Mouse (Mus musculus) thymus, adult 2 months (tissue): ENCODE data around the gene Mcur1.

Experiments used
- CTCF ChIP-seq: fragments of 200-500 bp; IDR thresholded peaks from 2 replicates; pipeline ENCODE4 v1.5.1; 2012; ENCODE audit warnings: mild to moderate bottlenecking, control low read depth, low read length, moderate library complexity, borderline replicate concordance; ENCODE audit not compliant: control insufficient read depth, poor library complexity, insufficient read depth; ENCODE audit errors: extremely low read depth
- POLR2A ChIP-seq: fragments of 200-500 bp; IDR thresholded peaks from 2 replicates; pipeline ENCODE4 v1.6.1; 2012; ENCODE audit warnings: mild to moderate bottlenecking, low read length, control low read depth, moderate library complexity; ENCODE audit not compliant: control insufficient read depth, poor library complexity, insufficient read depth; ENCODE audit errors: extremely low read depth

DNA sequence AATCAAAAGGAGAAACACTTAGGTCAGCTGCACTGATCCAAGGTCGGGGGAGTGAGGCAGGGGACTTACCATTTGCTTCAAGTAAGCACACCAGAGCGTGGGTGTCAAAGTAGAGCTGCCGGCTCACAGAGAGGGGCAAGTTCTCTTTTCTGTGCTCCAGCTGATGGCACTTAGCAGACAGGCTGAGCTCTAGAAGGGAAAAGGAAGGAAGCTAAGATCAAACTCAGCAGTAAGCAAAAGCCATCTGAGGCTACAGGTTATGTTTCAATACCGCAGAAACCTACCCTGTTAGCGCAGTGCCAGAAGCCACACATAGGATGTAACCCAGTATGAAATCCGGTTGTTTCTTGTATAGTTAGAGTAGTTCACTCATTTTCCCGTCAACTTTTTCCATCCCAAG lies 5.2 kb downstream of the Mcur1 start:
- TF ChIP-seq CTCF, result no peak
- TF ChIP-seq POLR2A, result no peak
